Mouse (Mus musculus): ENCODE measurements at regions not wholly inside any gene's neighbourhood (a gene's known extent, or its start where the extent isn't known, plus 50 kb on each side); places are given as distances from the start of the nearest gene placed in this dataset.

DNA sequence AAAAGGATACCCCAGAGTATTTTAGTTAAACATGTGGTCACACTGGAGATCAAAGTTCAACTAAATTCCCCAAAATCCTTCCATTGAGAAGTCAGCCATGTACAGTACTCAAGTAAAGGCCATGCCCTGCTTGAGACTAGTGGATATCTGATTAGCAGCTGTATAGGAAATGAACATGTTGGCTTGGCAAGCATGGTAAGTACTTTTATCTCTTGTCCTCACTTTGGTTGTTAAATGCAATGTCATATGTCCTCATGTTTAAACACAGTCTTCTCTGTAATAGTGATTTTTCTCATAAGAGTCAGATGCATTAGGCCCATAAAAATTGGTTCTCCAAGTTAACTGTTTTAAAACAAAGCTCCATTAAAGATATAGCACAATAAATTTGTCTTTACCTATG lies 141.1 kb upstream of the Pdgfd start:
- Histone ChIP-seq H3K27ac (ENCODE audit: low read length) (no peak overlapping the region), H3K27me3 (ENCODE audit: control insufficient read depth, insufficient read depth, low read depth, low read length) (no peaks in the 10 kb centered on the region), H3K9me3 (replicated peaks; ENCODE audit: control insufficient read depth, low read length) (no peaks in the 10 kb centered on the region), H3K9ac (ENCODE audit: low read depth, low read length) (no peak overlapping the region), H3K4me3 (ENCODE audit: low read depth, low read length) (no peak overlapping the region), H3K36me3 (ENCODE audit: control insufficient read depth, insufficient read depth) (no peaks in the 10 kb centered on the region), H3K4me2 (ENCODE audit: low read depth, low read length) (no peak overlapping the region), H3K4me1 (ENCODE audit: control insufficient read depth, low read depth, low read length) (no peaks in the 10 kb centered on the region)
- ATAC-seq (ENCODE audit: low read depth): no peak

DNA sequence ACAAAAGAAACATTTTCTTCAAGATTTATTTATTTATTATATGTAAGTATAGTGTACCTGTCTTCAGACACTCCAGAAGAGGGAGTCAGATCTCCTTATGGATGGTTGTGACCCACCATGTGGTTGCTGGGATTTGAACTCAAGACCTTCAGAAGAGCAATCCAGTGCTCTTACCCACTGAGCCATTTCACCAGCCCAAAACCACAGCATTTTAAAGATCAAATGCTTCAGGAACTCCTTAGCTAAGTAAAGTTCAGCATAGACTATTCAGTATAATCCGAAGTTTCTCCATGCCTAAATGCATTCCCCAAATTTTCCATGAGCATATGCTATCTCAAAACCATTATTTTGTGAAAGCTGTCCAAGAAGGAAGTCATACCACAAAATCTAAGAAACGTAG lies 102.0 kb upstream of the Pdgfd start:
- H3K9ac ChIP-seq (ENCODE audit: low read depth, low read length): no peak overlapping the region
- H3K4me1 ChIP-seq (ENCODE audit: control insufficient read depth, low read depth, low read length): no peaks in the 10 kb centered on the region
- H3K9me3 ChIP-seq (replicated peaks; ENCODE audit: control insufficient read depth, low read length): no peaks in the 10 kb centered on the region
- H3K36me3 ChIP-seq (ENCODE audit: control insufficient read depth, insufficient read depth): no peaks in the 10 kb centered on the region
- no peak for ATAC-seq (ENCODE audit: low read depth)
- H3K4me2 ChIP-seq (ENCODE audit: low read depth, low read length): no peak overlapping the region
- no peaks in the 10 kb centered on the region for H3K27me3 ChIP-seq (ENCODE audit: control insufficient read depth, insufficient read depth, low read depth, low read length)
- H3K27ac ChIP-seq (ENCODE audit: low read length): no peak overlapping the region
- WGBS (ENCODE audit: insufficient replicate concordance): 42% methylated on average over 2 of the region's 2 CpGs
- H3K4me3 ChIP-seq (ENCODE audit: low read depth, low read length): no peak overlapping the region

DNA sequence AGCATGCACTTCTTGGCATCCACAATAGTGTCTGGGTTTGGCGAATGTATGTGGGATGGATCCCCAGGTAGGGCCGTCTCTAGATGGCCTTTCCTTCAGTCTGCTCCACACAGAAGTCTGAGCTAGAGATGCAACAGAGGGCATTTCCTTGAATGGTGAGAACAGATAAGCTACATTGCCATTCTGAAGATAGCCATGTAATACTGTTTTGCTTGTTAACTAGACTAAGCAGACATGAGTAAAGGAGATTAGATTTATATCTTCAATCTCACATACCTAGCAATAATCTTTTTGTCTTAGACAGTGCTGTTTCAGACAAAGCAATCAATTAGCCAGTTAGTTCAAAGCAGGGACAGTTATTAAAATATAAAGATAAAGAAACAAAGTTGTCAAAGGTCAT lies 100.9 kb upstream of the Pdgfd start:
- H3K9me3 ChIP-seq (replicated peaks; ENCODE audit: control insufficient read depth, low read length): no peaks in the 10 kb centered on the region
- ATAC-seq (ENCODE audit: low read depth): no peak
- H3K27ac ChIP-seq (ENCODE audit: low read length): no peak overlapping the region
- H3K4me3 ChIP-seq (ENCODE audit: low read depth, low read length): no peak overlapping the region
- H3K27me3 ChIP-seq (ENCODE audit: control insufficient read depth, insufficient read depth, low read depth, low read length): no peaks in the 10 kb centered on the region
- H3K9ac ChIP-seq (ENCODE audit: low read depth, low read length): no peak overlapping the region
- H3K4me1 ChIP-seq (ENCODE audit: control insufficient read depth, low read depth, low read length): no peaks in the 10 kb centered on the region
- H3K36me3 ChIP-seq (ENCODE audit: control insufficient read depth, insufficient read depth): no peaks in the 10 kb centered on the region
- 59% methylated on average over 2 of the region's 2 CpGs for WGBS (ENCODE audit: insufficient replicate concordance)
- H3K4me2 ChIP-seq (ENCODE audit: low read depth, low read length): no peak overlapping the region

DNA sequence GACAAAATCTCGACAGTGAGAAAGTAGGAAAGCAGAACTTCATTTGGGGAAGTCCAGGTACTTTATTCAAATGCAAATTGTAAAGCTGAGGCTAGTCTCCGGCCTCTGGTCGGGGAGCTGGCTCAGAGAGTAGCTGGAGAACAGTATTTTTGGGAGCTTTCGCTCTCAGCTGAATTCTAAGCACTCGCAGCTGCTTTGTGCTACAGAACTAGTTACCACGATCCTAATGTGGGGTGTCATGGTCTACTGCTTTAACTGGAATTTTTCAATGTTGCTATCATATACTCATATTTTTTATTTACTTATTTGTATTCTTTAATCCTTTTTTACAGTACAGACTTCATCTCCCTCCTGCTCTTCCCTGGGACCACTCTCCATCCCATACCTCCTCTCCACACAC lies 87.1 kb upstream of the Pdgfd start:
- H3K27ac ChIP-seq (ENCODE audit: low read length): no peak overlapping the region
- H3K9ac ChIP-seq (ENCODE audit: low read depth, low read length): no peak overlapping the region
- WGBS (ENCODE audit: insufficient replicate concordance): 61% methylated on average over 6 of the region's 6 CpGs
- H3K36me3 ChIP-seq (ENCODE audit: control insufficient read depth, insufficient read depth): no peaks in the 10 kb centered on the region
- H3K4me2 ChIP-seq (ENCODE audit: low read depth, low read length): no peak overlapping the region
- no peaks in the 10 kb centered on the region for H3K9me3 ChIP-seq (replicated peaks; ENCODE audit: control insufficient read depth, low read length)
- H3K4me1 ChIP-seq (ENCODE audit: control insufficient read depth, low read depth, low read length): no peaks in the 10 kb centered on the region
- no peaks in the 10 kb centered on the region for H3K27me3 ChIP-seq (ENCODE audit: control insufficient read depth, insufficient read depth, low read depth, low read length)
- ATAC-seq (ENCODE audit: low read depth): no peak
- H3K4me3 ChIP-seq (ENCODE audit: low read depth, low read length): no peak overlapping the region

DNA sequence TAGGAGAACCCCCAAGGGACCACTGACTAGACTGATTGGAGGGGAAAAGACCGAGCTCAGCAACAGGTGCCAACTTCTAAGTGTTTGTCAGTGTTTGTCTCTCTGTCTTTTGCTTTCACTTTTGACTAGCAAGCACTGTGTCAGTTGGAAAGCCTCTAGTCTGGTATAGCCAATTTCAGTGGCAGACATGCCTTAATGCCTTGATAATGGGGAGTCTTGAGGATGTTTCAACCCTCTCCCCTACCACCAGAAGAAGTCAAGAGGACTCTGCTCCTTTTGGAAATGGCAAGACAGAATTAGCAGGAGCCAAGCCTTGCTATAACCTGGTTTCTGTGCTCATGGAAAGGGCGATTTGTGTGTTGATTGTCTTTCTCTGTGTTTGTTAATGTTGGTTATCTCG lies 78.5 kb upstream of the Pdgfd start:
- Histone ChIP-seq H3K27me3 (ENCODE audit: control insufficient read depth, insufficient read depth, low read depth, low read length) (no peaks in the 10 kb centered on the region), H3K4me3 (ENCODE audit: low read depth, low read length) (no peak overlapping the region)
- 45% methylated on average over 3 of the region's 3 CpGs for WGBS (ENCODE audit: insufficient replicate concordance)

DNA sequence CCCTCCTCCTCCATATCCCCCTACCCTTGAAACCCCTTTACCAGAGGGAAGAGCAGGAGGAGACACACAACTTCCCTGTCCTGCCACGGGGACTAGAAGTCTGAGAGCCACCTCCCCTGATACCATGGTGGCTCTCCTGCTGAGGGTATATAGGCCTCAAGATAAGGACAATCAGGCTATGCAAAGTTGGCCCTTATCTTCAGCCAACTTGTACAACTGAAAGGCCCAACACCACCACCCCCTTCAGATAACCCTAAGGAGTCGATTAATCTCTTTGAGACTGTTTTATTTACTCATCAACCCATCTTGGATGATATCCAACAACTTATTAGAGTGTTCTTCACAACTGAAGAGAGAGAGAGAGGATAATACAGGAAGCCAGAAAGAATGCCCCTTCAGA lies 77.6 kb upstream of the Pdgfd start:
- Histone ChIP-seq H3K4me1 (ENCODE audit: control insufficient read depth, low read depth, low read length) (no peaks in the 10 kb centered on the region), H3K27ac (ENCODE audit: low read length) (no peak overlapping the region), H3K4me2 (ENCODE audit: low read depth, low read length) (no peak overlapping the region), H3K9ac (ENCODE audit: low read depth, low read length) (no peak overlapping the region), H3K36me3 (ENCODE audit: control insufficient read depth, insufficient read depth) (no peaks in the 10 kb centered on the region), H3K9me3 (replicated peaks; ENCODE audit: control insufficient read depth, low read length) (no peaks in the 10 kb centered on the region), H3K4me3 (ENCODE audit: low read depth, low read length) (no peak overlapping the region), H3K27me3 (ENCODE audit: control insufficient read depth, insufficient read depth, low read depth, low read length) (no peaks in the 10 kb centered on the region)
- ATAC-seq (ENCODE audit: low read depth): peak; percentile 76
- 23% methylated on average over 2 of the region's 2 CpGs for WGBS (ENCODE audit: insufficient replicate concordance)

More for the DNA sequence above, 78.5 kb upstream of the Pdgfd start:
- H3K9ac ChIP-seq (ENCODE audit: low read depth, low read length): no peak overlapping the region
- no peak for ATAC-seq (ENCODE audit: low read depth)
- no peak overlapping the region for H3K4me2 ChIP-seq (ENCODE audit: low read depth, low read length)
- no peak overlapping the region for H3K27ac ChIP-seq (ENCODE audit: low read length)
- H3K36me3 ChIP-seq (ENCODE audit: control insufficient read depth, insufficient read depth): no peaks in the 10 kb centered on the region
- H3K9me3 ChIP-seq (replicated peaks; ENCODE audit: control insufficient read depth, low read length): no peaks in the 10 kb centered on the region
- H3K4me1 ChIP-seq (ENCODE audit: control insufficient read depth, low read depth, low read length): no peaks in the 10 kb centered on the region

DNA sequence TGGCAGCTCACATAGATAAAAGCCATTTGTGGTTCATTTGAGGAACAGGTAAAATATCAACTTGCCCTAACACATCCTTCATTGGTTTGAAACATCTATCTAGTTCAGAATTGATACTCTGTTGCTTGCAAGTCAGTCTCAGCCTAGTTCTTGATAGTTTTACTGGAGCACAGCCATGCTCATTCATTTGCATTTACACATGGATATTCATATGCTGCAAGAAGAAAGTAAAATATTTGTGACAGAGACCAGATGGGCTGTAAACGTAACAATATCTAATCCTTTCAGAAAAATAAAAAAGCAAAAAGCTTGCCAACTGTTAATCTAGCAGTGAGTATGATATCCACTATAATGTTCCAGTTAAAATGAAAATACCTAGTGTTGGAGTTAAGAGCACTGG lies 60.3 kb upstream of the Pdgfd start:
- no peak overlapping the region for H3K4me2 ChIP-seq (ENCODE audit: low read depth, low read length)
- H3K27me3 ChIP-seq (ENCODE audit: control insufficient read depth, insufficient read depth, low read depth, low read length): no peaks in the 10 kb centered on the region
- H3K9ac ChIP-seq (ENCODE audit: low read depth, low read length): no peak overlapping the region
- H3K4me1 ChIP-seq (ENCODE audit: control insufficient read depth, low read depth, low read length): no peaks in the 10 kb centered on the region
- H3K27ac ChIP-seq (ENCODE audit: low read length): no peak overlapping the region
- WGBS (ENCODE audit: insufficient replicate concordance): 55% methylated on average over 1 of the region's 1 CpGs
- no peak overlapping the region for H3K4me3 ChIP-seq (ENCODE audit: low read depth, low read length)
- H3K9me3 ChIP-seq (replicated peaks; ENCODE audit: control insufficient read depth, low read length): no peaks in the 10 kb centered on the region
- H3K36me3 ChIP-seq (ENCODE audit: control insufficient read depth, insufficient read depth): no peaks in the 10 kb centered on the region
- no peak for ATAC-seq (ENCODE audit: low read depth)
